Mouse (Mus musculus): ENCODE measurements around the gene Utp15.

DNA sequence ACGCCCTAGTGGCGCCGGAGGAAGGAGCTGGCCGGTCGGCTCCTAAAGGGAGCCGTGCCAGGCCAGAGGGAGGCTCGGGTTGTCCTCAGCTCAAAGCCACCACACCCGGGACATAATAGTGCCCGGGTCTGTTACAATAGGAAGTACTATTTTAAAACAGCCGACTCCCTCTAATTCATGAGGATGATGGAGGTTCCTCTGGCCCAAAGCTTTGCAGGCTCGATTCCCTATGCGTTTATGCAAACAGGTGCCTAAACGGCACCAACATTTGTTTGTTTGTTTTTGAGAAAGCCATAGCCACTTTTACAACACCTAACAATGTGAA, 56.3 kb downstream of the Utp15 start:
- TF ChIP-seq CTCF (IDR thresholded peaks at IDR 0.05; ENCODE audit: borderline replicate concordance, insufficient read depth, low read depth, low read length) (no peak), POLR2A (IDR thresholded peaks at IDR 0.05; ENCODE audit: borderline replicate concordance, insufficient read depth, low read length) (no peak)

Data from cerebellum, adult 2 months (tissue).